Mouse (Mus musculus) midbrain, embryonic 15.5 days (tissue): ENCODE measurements around the gene Gxylt2. TPM values are rescaled to one million over a fixed set of nuclear protein-coding genes. Genes with fewer than 3 reads are reported as not detected.

Experiments used
- ATAC-seq: fragments of 200-750 bp; cut with Nextera tagmentation; replicated peaks from 2 replicates; pipeline ENCODE4 v1.8.0; 2017; ENCODE audit warnings: moderate TSS enrichment
- H3K27ac ChIP-seq: fragments of 300-500 bp; sonication (generic); 2 replicates; pipeline ENCODE4 v1.5.1; 2015; ENCODE audit warnings: mild to moderate bottlenecking, inconsistent platforms
- H3K27me3 ChIP-seq: fragments of 300-500 bp; sonication (generic); replicated peaks from 2 replicates; pipeline ENCODE4 v1.6.1; 2015; ENCODE audit warnings: inconsistent platforms
- H3K36me3 ChIP-seq: fragments of 300-500 bp; sonication (generic); replicated peaks from 2 replicates; pipeline ENCODE4 v1.6.1; 2015; ENCODE audit warnings: inconsistent platforms
- H3K4me1 ChIP-seq: fragments of 300-500 bp; sonication (generic); 2 replicates; pipeline ENCODE4 v1.6.1; 2015; ENCODE audit warnings: inconsistent platforms
- H3K4me2 ChIP-seq: fragments of 300-500 bp; sonication (generic); 2 replicates; pipeline ENCODE4 v1.6.1; 2015; ENCODE audit warnings: inconsistent platforms, mild to moderate bottlenecking, moderate library complexity
- H3K4me3 ChIP-seq: fragments of 300-500 bp; sonication (generic); 2 replicates; pipeline ENCODE4 v1.5.1; 2015; ENCODE audit warnings: mild to moderate bottlenecking, inconsistent platforms
- H3K9ac ChIP-seq: fragments of 300-500 bp; sonication (generic); 2 replicates; pipeline ENCODE4 v1.6.1; 2015; ENCODE audit warnings: mild to moderate bottlenecking, inconsistent platforms
- H3K9me3 ChIP-seq: fragments of 300-500 bp; sonication (generic); 2 replicates; pipeline ENCODE4 v1.6.1; 2016; ENCODE audit warnings: inconsistent platforms
- WGBS: fragments of 180-500 bp; shearing (Covaris S2); methylation state at CpG from one replicate; pipeline ENCODE4 v1.1.7; 2015; ENCODE audit warnings: mixed read lengths; 5-methylcytosine and 5-hydroxymethylcytosine counted together
- polyA plus RNA-seq: library from polyadenylated mRNA; unstranded; fragments of >200 nt; fragmentation: Nextera tagmentation; extraction: Ambion mirVana; gene quantifications from 2 replicates; pipeline ENCODE4 v1.2.1, GENCODE M21; 2015

Gene Gxylt2
- polyA plus RNA-seq, 1 experiment from 2014 or later, result 1.2 TPM

- Histone ChIP-seq H3K4me2 (no peak overlapping the region), H3K9me3 (no peaks in the 10 kb centered on the region), H3K27ac (no peak overlapping the region), H3K4me1 (no peaks in the 10 kb centered on the region), H3K27me3 (no peaks in the 10 kb centered on the region), H3K9ac (no peak overlapping the region), H3K36me3 (no peaks in the 10 kb centered on the region), H3K4me3 (no peak overlapping the region)
- no peak for ATAC-seq
- 88% methylated on average over 6 of the region's 6 CpGs for WGBS
These were observed 77.1 kb downstream of the Gxylt2 start for GRCm38 (mm10) chr6:100781644-100782043.

DNA sequence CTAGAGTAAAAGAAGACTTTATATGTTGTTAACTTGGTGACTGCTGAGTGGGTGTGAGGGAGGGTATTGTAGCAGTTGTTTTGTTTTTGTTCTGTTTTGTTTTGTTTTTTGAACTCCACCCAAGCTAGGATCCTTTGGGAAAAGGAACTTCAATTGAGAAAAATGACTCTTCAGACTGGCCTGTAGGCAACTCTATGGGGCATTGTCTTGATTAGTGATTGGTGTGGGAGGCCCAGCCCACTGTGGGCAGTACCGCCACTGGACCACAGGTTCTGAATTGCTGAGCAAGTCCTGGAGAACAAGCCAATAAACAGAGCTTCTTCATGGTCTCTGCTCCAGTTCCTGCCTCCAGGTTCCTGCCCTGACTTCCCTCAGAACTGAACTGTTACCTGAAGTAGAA lies 83.2 kb downstream of the Gxylt2 start:
- no peak overlapping the region for H3K27ac ChIP-seq
- H3K9me3 ChIP-seq, result no peaks in the 10 kb centered on the region
- 91% methylated on average over 1 of the region's 1 CpGs for WGBS
- H3K36me3 ChIP-seq, result no peaks in the 10 kb centered on the region
- no peak for ATAC-seq
- H3K4me1 ChIP-seq, result no peaks in the 10 kb centered on the region
- H3K27me3 ChIP-seq, result no peaks in the 10 kb centered on the region
- no peak overlapping the region for H3K4me3 ChIP-seq
- H3K4me2 ChIP-seq, result no peak overlapping the region
- H3K9ac ChIP-seq, result no peak overlapping the region

DNA sequence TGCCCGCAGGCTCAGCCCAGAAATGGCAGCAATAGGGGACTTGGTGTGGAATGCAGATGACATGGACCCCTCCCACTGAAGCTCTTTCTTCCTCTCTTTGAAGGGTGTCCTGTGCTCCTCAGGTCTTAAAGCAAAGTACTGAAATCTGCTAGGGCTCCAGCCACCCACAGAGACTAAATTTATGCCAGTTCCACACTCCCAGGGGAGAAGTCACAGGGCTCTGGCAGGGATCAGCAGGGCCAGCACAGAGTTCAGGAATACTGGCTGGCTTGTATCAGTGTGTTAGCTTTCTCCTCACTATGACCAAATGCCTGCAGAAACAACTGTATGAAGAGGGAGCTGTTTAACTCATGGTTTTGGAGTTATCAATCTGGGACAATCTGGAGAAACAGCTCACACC lies 84.6 kb downstream of the Gxylt2 start:
- no peak for ATAC-seq
- Histone ChIP-seq H3K27me3 (no peaks in the 10 kb centered on the region), H3K9me3 (no peaks in the 10 kb centered on the region), H3K4me3 (no peak overlapping the region), H3K4me2 (no peak overlapping the region), H3K4me1 (no peaks in the 10 kb centered on the region), H3K36me3 (no peaks in the 10 kb centered on the region), H3K27ac (no peak overlapping the region), H3K9ac (no peak overlapping the region)
- WGBS, result 97% methylated on average over 1 of the region's 1 CpGs

GRCm38 (mm10) chr6:100792055-100792659 lies 87.6 kb downstream of the Gxylt2 start:
- Histone ChIP-seq H3K4me1 (no peaks in the 10 kb centered on the region), H3K27ac (no peak overlapping the region), H3K36me3 (no peaks in the 10 kb centered on the region), H3K27me3 (no peaks in the 10 kb centered on the region), H3K9ac (no peak overlapping the region), H3K9me3 (no peaks in the 10 kb centered on the region), H3K4me3 (no peak overlapping the region), H3K4me2 (no peak overlapping the region)
- no peak for ATAC-seq
- 83% methylated on average over 3 of the region's 3 CpGs for WGBS

GRCm38 (mm10) chr6:100792973-100793769 lies 88.6 kb downstream of the Gxylt2 start:
- Histone ChIP-seq H3K4me1 (no peaks in the 10 kb centered on the region), H3K27me3 (no peaks in the 10 kb centered on the region), H3K36me3 (no peaks in the 10 kb centered on the region), H3K27ac (no peak overlapping the region), H3K9me3 (no peaks in the 10 kb centered on the region), H3K4me2 (no peak overlapping the region), H3K9ac (no peak overlapping the region), H3K4me3 (no peak overlapping the region)
- WGBS, result 74% methylated on average over 14 of the region's 14 CpGs
- no peak for ATAC-seq

DNA sequence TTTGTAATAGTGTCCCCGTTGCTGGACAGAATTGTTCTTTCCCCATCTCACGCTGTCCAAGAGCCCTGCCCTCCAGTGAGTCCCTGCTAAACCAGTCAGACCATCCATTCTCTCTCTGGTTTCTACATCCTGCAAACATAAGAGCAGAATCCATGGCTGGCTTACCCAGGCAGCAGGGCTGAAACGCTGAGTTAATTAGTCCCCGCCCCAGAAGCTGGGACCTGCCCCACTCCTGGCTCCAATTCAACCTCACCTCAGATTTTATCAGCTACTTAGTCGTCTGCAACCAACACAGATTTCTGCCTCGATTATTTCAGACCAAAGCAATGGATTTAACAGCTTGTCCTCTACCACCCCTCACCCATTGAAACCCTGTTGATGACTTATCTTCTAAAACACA lies 91.3 kb downstream of the Gxylt2 start:
- Histone ChIP-seq H3K9ac (no peak overlapping the region), H3K36me3 (no peaks in the 10 kb centered on the region), H3K4me2 (no peak overlapping the region), H3K4me1 (no peaks in the 10 kb centered on the region), H3K27ac (no peak overlapping the region), H3K4me3 (no peak overlapping the region), H3K9me3 (no peaks in the 10 kb centered on the region), H3K27me3 (no peaks in the 10 kb centered on the region)
- no peak for ATAC-seq
- 63% methylated on average over 6 of the region's 6 CpGs for WGBS

GRCm38 (mm10) chr6:100799290-100799689 lies 94.8 kb downstream of the Gxylt2 start:
- no peak overlapping the region for H3K4me3 ChIP-seq
- no peaks in the 10 kb centered on the region for H3K4me1 ChIP-seq
- H3K9me3 ChIP-seq, result no peaks in the 10 kb centered on the region
- H3K4me2 ChIP-seq, result no peak overlapping the region
- H3K27ac ChIP-seq, result no peak overlapping the region
- no peaks in the 10 kb centered on the region for H3K36me3 ChIP-seq
- ATAC-seq, result no peak
- WGBS, result 91% methylated on average over 6 of the region's 6 CpGs
- no peaks in the 10 kb centered on the region for H3K27me3 ChIP-seq
- no peak overlapping the region for H3K9ac ChIP-seq

DNA sequence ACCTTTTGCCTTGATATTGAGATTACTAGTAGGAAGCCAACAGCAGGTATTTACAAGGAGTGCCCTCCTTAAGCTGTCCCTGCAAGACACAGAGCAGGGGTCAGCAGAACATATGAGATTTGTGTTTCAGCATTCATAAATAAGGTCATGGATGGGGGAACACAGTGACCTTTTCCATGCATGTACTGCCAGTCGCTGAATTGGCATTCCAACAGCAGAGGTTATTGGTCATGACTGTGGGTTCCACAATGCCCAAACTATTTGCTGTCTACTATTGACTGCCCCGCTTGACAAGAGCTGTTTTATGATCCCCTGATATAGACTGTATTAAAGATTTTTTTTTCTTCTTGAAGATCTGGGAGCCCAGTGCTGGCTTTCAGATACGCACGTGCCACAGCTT lies 95.2 kb downstream of the Gxylt2 start:
- no peak for ATAC-seq
- H3K27ac ChIP-seq, result no peak overlapping the region
- WGBS, result 91% methylated on average over 4 of the region's 4 CpGs
- H3K9me3 ChIP-seq, result no peaks in the 10 kb centered on the region
- no peak overlapping the region for H3K4me2 ChIP-seq
- H3K9ac ChIP-seq, result no peak overlapping the region
- no peaks in the 10 kb centered on the region for H3K27me3 ChIP-seq
- no peaks in the 10 kb centered on the region for H3K36me3 ChIP-seq
- H3K4me3 ChIP-seq, result no peak overlapping the region
- H3K4me1 ChIP-seq, result no peaks in the 10 kb centered on the region

DNA sequence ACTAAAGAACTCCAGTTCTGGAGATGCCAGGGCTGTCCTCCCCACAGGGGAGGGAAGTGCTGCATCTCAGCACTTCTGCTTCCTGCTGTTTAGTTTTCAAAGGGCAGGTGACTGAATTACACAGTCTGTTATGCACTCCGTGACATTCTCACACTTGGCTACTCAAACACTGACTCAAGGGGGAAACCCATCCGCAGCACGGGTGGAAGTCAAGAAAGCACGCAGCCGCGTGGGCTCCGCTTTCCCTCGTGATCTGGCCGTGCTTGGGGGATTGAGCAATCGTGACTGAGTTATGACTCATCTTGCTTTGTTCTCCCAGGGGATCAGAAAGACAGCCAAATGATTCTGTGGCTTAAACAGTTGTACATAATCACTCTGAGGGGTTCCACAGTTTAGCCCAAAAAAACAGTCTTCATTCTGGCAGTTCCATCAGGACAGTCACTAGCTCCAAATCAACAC lies 96.0 kb downstream of the Gxylt2 start:
- no peak overlapping the region for H3K4me2 ChIP-seq
- H3K27me3 ChIP-seq, result no peaks in the 10 kb centered on the region
- WGBS, result 74% methylated on average over 10 of the region's 10 CpGs
- no peaks in the 10 kb centered on the region for H3K4me1 ChIP-seq
- H3K27ac ChIP-seq, result no peak overlapping the region
- no peaks in the 10 kb centered on the region for H3K9me3 ChIP-seq
- H3K36me3 ChIP-seq, result no peaks in the 10 kb centered on the region
- no peak for ATAC-seq
- H3K4me3 ChIP-seq, result no peak overlapping the region
- no peak overlapping the region for H3K9ac ChIP-seq

GRCm38 (mm10) chr6:100802381-100803083 lies 98.0 kb downstream of the Gxylt2 start:
- no peak overlapping the region for H3K4me2 ChIP-seq
- no peak overlapping the region for H3K9ac ChIP-seq
- H3K4me3 ChIP-seq, result no peak overlapping the region

DNA sequence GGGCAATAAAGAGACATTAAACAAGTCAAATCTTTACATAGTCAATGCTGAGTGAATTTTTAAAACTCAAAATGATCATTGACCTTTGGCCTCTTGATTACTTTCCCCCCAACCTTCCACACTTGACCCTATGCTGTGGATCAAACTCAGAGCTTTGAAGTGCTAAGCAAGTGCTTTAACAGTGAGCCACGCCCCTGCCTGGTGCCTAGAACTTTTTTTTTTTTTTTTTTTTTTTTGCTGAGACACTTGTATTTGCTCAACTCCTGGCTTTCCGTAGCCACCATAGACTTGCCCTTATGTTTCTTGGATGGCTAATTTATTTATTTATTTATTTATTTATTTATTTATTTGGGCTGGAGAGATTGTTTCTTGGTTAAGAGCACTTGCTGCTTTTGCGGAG lies 98.7 kb downstream of the Gxylt2 start:
- no peak for ATAC-seq
- no peaks in the 10 kb centered on the region for H3K4me1 ChIP-seq

More at GRCm38 (mm10) chr6:100802381-100803083, 98.0 kb downstream of the Gxylt2 start:
- Histone ChIP-seq H3K36me3 (no peaks in the 10 kb centered on the region), H3K4me1 (no peaks in the 10 kb centered on the region), H3K27ac (no peak overlapping the region), H3K9me3 (no peaks in the 10 kb centered on the region), H3K27me3 (no peaks in the 10 kb centered on the region)
- 84% methylated on average over 13 of the region's 13 CpGs for WGBS
- ATAC-seq, result no peak

GRCm38 (mm10) chr6:100807187-100807586 lies 102.7 kb downstream of the Gxylt2 start:
- Histone ChIP-seq H3K9ac (no peak overlapping the region), H3K4me1 (no peaks in the 10 kb centered on the region), H3K36me3 (no peaks in the 10 kb centered on the region), H3K27ac (no peak overlapping the region), H3K9me3 (no peaks in the 10 kb centered on the region), H3K27me3 (no peaks in the 10 kb centered on the region), H3K4me2 (no peak overlapping the region), H3K4me3 (no peak overlapping the region)
- ATAC-seq, result no peak
- WGBS, result 92% methylated on average over 9 of the region's 9 CpGs

More for the DNA sequence above, 98.7 kb downstream of the Gxylt2 start:
- no peak overlapping the region for H3K4me2 ChIP-seq
- no peak overlapping the region for H3K4me3 ChIP-seq
- no peaks in the 10 kb centered on the region for H3K27me3 ChIP-seq
- H3K36me3 ChIP-seq, result no peaks in the 10 kb centered on the region
- H3K9me3 ChIP-seq, result no peaks in the 10 kb centered on the region
- no peak overlapping the region for H3K27ac ChIP-seq
- H3K9ac ChIP-seq, result no peak overlapping the region
- WGBS, result 93% methylated on average over 3 of the region's 3 CpGs
